Mouse (Mus musculus) midbrain, embryonic 13.5 days (tissue): ENCODE results near the gene Acod1. TPM values are rescaled to one million over a fixed set of nuclear protein-coding genes. Genes with fewer than 3 reads are reported as not detected.

Experiments
- ATAC-seq: fragments of 200-750 bp; cut with Nextera tagmentation; 2 replicates; pipeline ENCODE4 v1.8.0; 2017; ENCODE audit warnings: mild to moderate bottlenecking, moderate TSS enrichment, moderate library complexity
- H3K27ac ChIP-seq: fragments of 300-500 bp; sonication (generic); 2 replicates; pipeline ENCODE4 v1.5.1; 2015; ENCODE audit warnings: inconsistent platforms, mild to moderate bottlenecking, moderate library complexity
- H3K27me3 ChIP-seq: fragments of 300-500 bp; sonication (generic); 2 replicates; pipeline ENCODE4 v1.6.1; 2015; ENCODE audit warnings: mild to moderate bottlenecking, inconsistent platforms
- H3K36me3 ChIP-seq: fragments of 300-500 bp; sonication (generic); 2 replicates; pipeline ENCODE4 v1.6.1; 2015; ENCODE audit warnings: mild to moderate bottlenecking, inconsistent platforms
- H3K4me1 ChIP-seq: fragments of 300-500 bp; sonication (generic); replicated peaks from 2 replicates; pipeline ENCODE4 v1.6.1; 2015; ENCODE audit warnings: inconsistent platforms
- H3K4me2 ChIP-seq: fragments of 300-500 bp; sonication (generic); replicated peaks from 2 replicates; pipeline ENCODE4 v1.6.1; 2015; ENCODE audit warnings: moderate library complexity, mild to moderate bottlenecking, inconsistent platforms
- H3K4me3 ChIP-seq: fragments of 300-500 bp; sonication (generic); replicated peaks from 2 replicates; pipeline ENCODE4 v1.5.1; 2015; ENCODE audit warnings: mild to moderate bottlenecking, inconsistent platforms
- H3K9ac ChIP-seq: fragments of 300-500 bp; sonication (generic); replicated peaks from 2 replicates; pipeline ENCODE4 v1.6.1; 2015; ENCODE audit warnings: mild to moderate bottlenecking, inconsistent platforms
- H3K9me3 ChIP-seq: fragments of 300-500 bp; sonication (generic); 2 replicates; pipeline ENCODE4 v1.6.1; 2016; ENCODE audit warnings: mild to moderate bottlenecking, inconsistent platforms
- WGBS: fragments of 180-500 bp; shearing (Covaris S2); methylation state at CpG from one replicate; pipeline ENCODE4 v1.1.7; 2015; 5-methylcytosine and 5-hydroxymethylcytosine counted together
- polyA plus RNA-seq: library from polyadenylated mRNA; unstranded; fragments of >200 nt; fragmentation: Nextera tagmentation; extraction: Ambion mirVana; gene quantifications from 2 replicates; pipeline ENCODE4 v1.2.1, GENCODE M21; 2015

Acod1 gene
- polyA plus RNA-seq, 1 experiment from 2014 or later = not detected

GRCm38 (mm10) chr14:103054731-103055130 is 8.0 kb downstream of the Acod1 start:
- Histone ChIP-seq H3K4me2 (no peak overlapping the region), H3K4me1 (no peaks in the 10 kb centered on the region), H3K9me3 (no peaks in the 10 kb centered on the region), H3K27ac (no peak overlapping the region), H3K27me3 (no peaks in the 10 kb centered on the region), H3K9ac (no peak overlapping the region), H3K36me3 (no peaks in the 10 kb centered on the region), H3K4me3 (no peak overlapping the region)
- WGBS = 90% methylated on average over 13 of the region's 13 CpGs
- ATAC-seq = no peak

- no peak overlapping the region for H3K9ac ChIP-seq
- WGBS = 90% methylated on average over 7 of the region's 7 CpGs
- ATAC-seq = no peak
These were observed 9.8 kb downstream of the Acod1 start for GRCm38 (mm10) chr14:103056601-103057000.

GRCm38 (mm10) chr14:103058998-103059397 is 12.2 kb downstream of the Acod1 start:
- Histone ChIP-seq H3K4me3 (no peak overlapping the region), H3K9me3 (no peaks in the 10 kb centered on the region), H3K9ac (no peak overlapping the region), H3K27ac (no peak overlapping the region), H3K4me1 (no peaks in the 10 kb centered on the region), H3K27me3 (no peaks in the 10 kb centered on the region), H3K4me2 (no peak overlapping the region), H3K36me3 (no peaks in the 10 kb centered on the region)
- 81% methylated on average over 1 of the region's 1 CpGs for WGBS
- ATAC-seq = no peak

More at GRCm38 (mm10) chr14:103056601-103057000, 9.8 kb downstream of the Acod1 start:
- H3K4me2 ChIP-seq = no peak overlapping the region
- H3K9me3 ChIP-seq = no peaks in the 10 kb centered on the region
- no peak overlapping the region for H3K4me3 ChIP-seq
- H3K27me3 ChIP-seq = no peaks in the 10 kb centered on the region
- no peak overlapping the region for H3K27ac ChIP-seq
- H3K4me1 ChIP-seq = no peaks in the 10 kb centered on the region
- no peaks in the 10 kb centered on the region for H3K36me3 ChIP-seq

GRCm38 (mm10) chr14:103059495-103059894 is 12.7 kb downstream of the Acod1 start:
- H3K27me3 ChIP-seq = no peaks in the 10 kb centered on the region
- no peaks in the 10 kb centered on the region for H3K9me3 ChIP-seq
- no peak for ATAC-seq
- no peak overlapping the region for H3K4me3 ChIP-seq
- 87% methylated on average over 10 of the region's 10 CpGs for WGBS
- no peak overlapping the region for H3K4me2 ChIP-seq
- H3K36me3 ChIP-seq = no peaks in the 10 kb centered on the region
- H3K9ac ChIP-seq = no peak overlapping the region
- no peaks in the 10 kb centered on the region for H3K4me1 ChIP-seq
- no peak overlapping the region for H3K27ac ChIP-seq

- no peak overlapping the region for H3K4me2 ChIP-seq
- WGBS = 11% methylated on average over 10 of the region's 10 CpGs
- peaks cover 6% of the 10 kb centered on the region for H3K4me1 ChIP-seq
- H3K36me3 ChIP-seq = no peaks in the 10 kb centered on the region
- no peaks in the 10 kb centered on the region for H3K27me3 ChIP-seq
- no peak for ATAC-seq
- H3K27ac ChIP-seq = no peak overlapping the region
- H3K4me3 ChIP-seq = no peak overlapping the region
- H3K9me3 ChIP-seq = no peaks in the 10 kb centered on the region
- H3K9ac ChIP-seq = no peak overlapping the region
These were observed 18.8 kb downstream of the Acod1 start for GRCm38 (mm10) chr14:103065294-103066167.

- H3K36me3 ChIP-seq = peaks cover 15% of the 10 kb centered on the region
- ATAC-seq = peak; percentile 80
- no peaks in the 10 kb centered on the region for H3K9me3 ChIP-seq
- H3K27ac ChIP-seq = peak overlapping the region; percentile 84
- peaks cover 11% of the 10 kb centered on the region for H3K4me1 ChIP-seq
- peak overlapping the region; percentile 70 for H3K4me3 ChIP-seq
- H3K9ac ChIP-seq = peak overlapping the region; percentile 82
- WGBS = 8% methylated on average over 12 of the region's 12 CpGs
- peaks cover 2% of the 10 kb centered on the region; the same call in 1 of the 2 replicates for H3K27me3 ChIP-seq
- peak overlapping the region; percentile 77 for H3K4me2 ChIP-seq
These were observed 22.7 kb downstream of the Acod1 start for GRCm38 (mm10) chr14:103069465-103069863.

GRCm38 (mm10) chr14:103069864-103070611 is 23.3 kb downstream of the Acod1 start, which contains the start of gene Cln5:
Cln5 (plus strand) TSS chr14:103070216.
- Histone ChIP-seq H3K27me3 (peaks cover 2% of the 10 kb centered on the region; the same call in 1 of the 2 replicates), H3K36me3 (peaks cover 19% of the 10 kb centered on the region), H3K27ac (peak within 1 kb of the TSS; percentile 84), H3K9ac (peak within 1 kb of the TSS; percentile 82), H3K4me1 (peaks cover 11% of the 10 kb centered on the region), H3K9me3 (no peaks in the 10 kb centered on the region), H3K4me2 (peak within 1 kb of the TSS; percentile 77), H3K4me3 (peak within 1 kb of the TSS; percentile 70)
- WGBS = under 1% methylated on average over 65 of the region's 65 CpGs
- ATAC-seq = peak; percentile 98

GRCm38 (mm10) chr14:103070790-103071189 is 24.0 kb downstream of the Acod1 start:
- Histone ChIP-seq H3K4me3 (peak overlapping the region; percentile 70), H3K9ac (peak overlapping the region; percentile 82), H3K36me3 (peaks cover 25% of the 10 kb centered on the region), H3K9me3 (no peaks in the 10 kb centered on the region), H3K27me3 (peaks cover 2% of the 10 kb centered on the region; the same call in 1 of the 2 replicates), H3K4me1 (peaks cover 11% of the 10 kb centered on the region), H3K27ac (no peak overlapping the region), H3K4me2 (peak overlapping the region; percentile 77)
- 4% methylated on average over 10 of the region's 10 CpGs for WGBS
- ATAC-seq = peak; percentile 7

- peaks cover 2% of the 10 kb centered on the region; the same call in 1 of the 2 replicates for H3K27me3 ChIP-seq
- H3K27ac ChIP-seq = no peak overlapping the region
- H3K9ac ChIP-seq = no peak overlapping the region
- no peak overlapping the region for H3K4me3 ChIP-seq
- H3K4me1 ChIP-seq = peaks cover 11% of the 10 kb centered on the region
- WGBS = 92% methylated on average over 12 of the region's 12 CpGs
- no peaks in the 10 kb centered on the region for H3K9me3 ChIP-seq
- peaks cover 28% of the 10 kb centered on the region for H3K36me3 ChIP-seq
- no peak overlapping the region for H3K4me2 ChIP-seq
- ATAC-seq = no peak
These were observed 24.7 kb downstream of the Acod1 start for GRCm38 (mm10) chr14:103071471-103071870.

GRCm38 (mm10) chr14:103072731-103073130 is 26.0 kb downstream of the Acod1 start:
- WGBS = 91% methylated on average over 4 of the region's 4 CpGs
- Histone ChIP-seq H3K4me3 (no peak overlapping the region), H3K4me2 (no peak overlapping the region), H3K9ac (no peak overlapping the region), H3K36me3 (peaks cover 33% of the 10 kb centered on the region), H3K27me3 (peaks cover 2% of the 10 kb centered on the region; the same call in 1 of the 2 replicates), H3K4me1 (peaks cover 11% of the 10 kb centered on the region), H3K27ac (no peak overlapping the region), H3K9me3 (no peaks in the 10 kb centered on the region)
- no peak for ATAC-seq

- Histone ChIP-seq H3K27ac (no peak overlapping the region), H3K4me2 (no peak overlapping the region), H3K4me1 (peaks cover 11% of the 10 kb centered on the region), H3K27me3 (peaks cover 2% of the 10 kb centered on the region; the same call in 1 of the 2 replicates), H3K9me3 (no peaks in the 10 kb centered on the region), H3K36me3 (peaks cover 44% of the 10 kb centered on the region), H3K9ac (no peak overlapping the region), H3K4me3 (no peak overlapping the region)
- ATAC-seq = no peak
- WGBS = 78% methylated on average over 8 of the region's 8 CpGs
These were observed 27.0 kb downstream of the Acod1 start for GRCm38 (mm10) chr14:103073825-103074224.

- no peak overlapping the region for H3K27ac ChIP-seq
- no peak overlapping the region; the same call in 1 of the 2 replicates for H3K9ac ChIP-seq
- H3K27me3 ChIP-seq = peaks cover 2% of the 10 kb centered on the region; the same call in 1 of the 2 replicates
- peaks cover 6% of the 10 kb centered on the region for H3K4me1 ChIP-seq
- H3K4me2 ChIP-seq = no peak overlapping the region
- 62% methylated on average over 7 of the region's 7 CpGs for WGBS
- ATAC-seq = no peak
- H3K9me3 ChIP-seq = no peaks in the 10 kb centered on the region
- H3K36me3 ChIP-seq = peaks cover 50% of the 10 kb centered on the region
- no peak overlapping the region for H3K4me3 ChIP-seq
These were observed 28.4 kb downstream of the Acod1 start for GRCm38 (mm10) chr14:103075166-103075565.
